Mouse (Mus musculus) kidney, adult 2 months (tissue): ENCODE measurements at regions not wholly inside any gene's neighbourhood (a gene's known extent, or its start where the extent isn't known, plus 50 kb on each side); places are given as distances from the start of the nearest gene placed in this dataset.
A peak's percentile ranks its signal among the peaks of the same experiment; 100 is the strongest.

Experiments used
- CTCF ChIP-seq: fragments of 200-500 bp; conservative IDR thresholded peaks from 2 replicates; pipeline ENCODE4 v1.5.1; 2011; ENCODE audit warnings: low read depth, mild to moderate bottlenecking, control low read depth, low read length, moderate library complexity, mixed read lengths; ENCODE audit not compliant: insufficient read depth, insufficient read length
- POLR2A ChIP-seq: fragments of 200-500 bp; IDR thresholded peaks from one replicate; pipeline ENCODE4 v1.6.1; 2011; ENCODE audit warnings: low read depth, low read length, control low read depth

DNA sequence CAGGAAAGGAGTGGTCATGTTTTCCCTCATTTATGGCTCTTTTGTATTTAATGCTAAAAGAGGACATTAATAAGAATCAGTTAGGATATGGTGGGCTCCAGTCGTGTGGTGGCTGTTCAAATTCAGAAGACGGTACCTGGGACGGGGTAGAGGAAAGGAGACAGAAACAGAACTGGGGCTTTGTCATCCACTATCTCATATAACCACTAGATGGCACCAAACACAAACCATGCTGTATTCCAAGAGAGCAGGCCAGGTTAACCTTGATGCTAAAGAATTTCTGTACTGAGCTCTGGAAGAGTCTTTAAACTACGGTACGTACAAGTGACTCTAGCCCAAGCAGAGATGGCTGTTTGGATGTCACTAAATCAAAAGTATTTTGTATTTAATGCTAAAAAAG lies 66.3 kb upstream of the Lmcd1 start:
- TF ChIP-seq POLR2A (no peak), CTCF (peak; percentile 43)
